Mouse (Mus musculus) CD4-positive naive resting alpha-beta T cell, adult 76 days (primary cell): Measurements from ENCODE around the gene Zfp953. TPM values are rescaled to one million over a fixed set of nuclear protein-coding genes. Genes with fewer than 3 reads are reported as not detected.

Experiments
- total RNA-seq: library from RNA; stranded (reverse); gene quantifications from one replicate; pipeline ENCODE4 v1.2.4, GENCODE M21; 2023

The Zfp953 gene
- total RNA-seq = 5.2 TPM

DNA sequence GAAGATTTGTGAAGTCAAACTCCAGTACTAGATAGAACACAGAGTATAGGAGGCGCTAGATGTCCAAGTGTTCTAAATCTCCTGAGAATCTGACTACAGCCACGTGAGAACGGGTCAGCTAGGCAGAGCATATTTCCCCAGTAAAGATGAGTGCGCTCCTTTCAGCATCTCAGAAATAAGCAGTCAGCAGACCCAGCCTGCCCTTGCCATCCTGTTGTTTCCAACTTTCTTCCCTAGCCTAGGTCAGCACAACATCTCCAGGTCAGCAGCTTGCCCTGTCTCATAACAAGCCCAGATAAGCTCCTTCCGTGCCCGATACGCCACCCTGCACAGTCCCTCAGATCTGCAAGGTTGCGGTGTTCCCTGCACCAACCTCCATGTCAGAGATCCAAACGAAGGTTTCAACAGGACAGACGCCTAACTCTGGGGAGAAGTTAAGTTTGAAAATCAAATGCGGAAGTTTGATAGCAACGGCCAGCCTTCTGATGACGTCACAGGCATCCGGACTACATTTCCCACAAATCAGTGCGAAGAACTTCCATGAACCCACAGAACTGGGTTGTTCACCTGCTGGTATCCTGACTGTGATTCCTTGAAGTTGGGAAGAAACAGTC is at the start of gene Zfp953, which contains the start of gene Gm28044:
Zfp953 (minus strand) TSS at position 475 of the 614 bp plus-strand sequence.
Gm28044 (minus strand) TSS at position 406 of the 614 bp plus-strand sequence.

GRCm38 (mm10) chr13:67399183-67399903 is 38.9 kb upstream of the Zfp953 start, which contains the start of gene Zfp429:
TSS of gene Zfp429 (minus strand) at chr13:67399819.

DNA sequence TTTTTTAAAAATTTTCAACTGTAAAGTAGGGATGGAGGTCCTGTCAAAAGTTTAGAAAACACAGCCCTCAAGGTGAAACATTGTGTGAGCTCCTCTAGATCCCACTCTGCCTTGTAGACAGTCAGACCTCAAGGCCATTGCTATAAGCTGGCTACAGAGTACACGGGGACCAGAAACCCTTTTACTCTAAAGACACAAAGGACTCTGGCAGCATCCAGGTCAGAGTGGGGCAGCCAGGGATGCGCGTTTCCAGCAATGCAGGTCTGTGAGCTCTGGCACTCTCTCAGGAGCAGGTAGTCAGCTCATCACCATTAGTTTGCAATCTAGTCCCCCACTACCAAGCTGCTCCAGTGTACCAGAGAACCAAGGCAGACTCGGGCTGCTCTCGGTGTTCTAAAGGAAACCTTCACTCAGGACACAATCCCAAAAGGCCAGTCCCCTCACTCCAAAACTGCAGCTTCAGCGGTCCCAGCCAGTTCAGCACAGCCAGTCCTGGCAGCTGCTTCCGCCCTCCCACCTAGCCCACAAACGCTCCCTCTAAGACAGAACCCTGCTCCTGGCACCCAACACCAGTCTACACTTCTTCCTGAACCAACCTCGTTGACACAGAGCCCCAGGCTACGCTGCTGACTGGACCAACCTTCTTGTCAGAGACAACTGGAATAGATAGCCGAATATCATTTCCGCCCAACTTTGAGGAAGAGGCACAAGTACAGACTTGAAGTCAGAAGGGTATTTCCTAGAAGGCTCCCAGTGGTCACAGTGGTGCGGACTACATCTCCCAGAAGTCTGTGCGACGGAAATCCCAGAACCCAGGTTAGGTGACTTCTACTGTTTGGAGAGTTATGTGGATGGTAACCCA is 14.9 kb upstream of the Zfp953 start, which contains the start of the genes Gm28041 and Zfp456:
Gm28041 (minus strand) TSS at position 684 of the 862 bp plus-strand sequence.
Zfp456 (minus strand) TSS at position 761 of the 862 bp plus-strand sequence.

DNA sequence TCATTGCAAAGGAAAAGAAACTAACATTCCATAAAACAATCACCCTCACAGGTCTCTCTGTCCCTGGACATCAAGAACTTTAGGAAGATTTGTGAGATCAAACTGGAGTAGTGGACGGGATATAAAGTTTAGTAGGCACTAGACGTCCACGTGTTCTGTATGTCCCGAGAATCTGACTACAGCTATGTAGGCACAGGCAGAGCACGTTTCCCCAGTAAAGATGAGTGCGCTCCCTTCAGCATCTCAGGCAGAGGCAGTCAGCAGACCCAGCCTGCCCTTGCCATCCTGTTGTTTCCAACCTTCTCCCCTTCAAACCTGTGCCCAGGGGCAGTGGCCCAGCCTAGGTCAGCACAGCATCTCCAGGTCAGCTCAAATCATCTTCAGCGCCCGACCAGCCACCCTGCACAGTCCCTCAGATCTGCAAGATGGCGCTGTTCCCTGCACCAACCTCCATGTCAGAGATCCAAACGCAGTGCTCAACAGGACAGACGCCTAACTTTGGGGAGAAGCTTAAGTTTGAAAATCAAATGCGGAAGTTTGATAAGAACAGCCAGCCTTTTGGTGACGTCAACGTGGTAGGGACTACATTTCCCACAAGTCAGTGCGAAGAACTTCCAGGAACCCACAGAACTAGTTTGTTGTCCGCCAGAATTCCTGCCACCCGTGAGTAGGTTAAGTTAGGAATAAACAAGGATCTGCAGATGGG is 28.2 kb downstream of the Zfp953 start, which contains the start of gene Zfp595:
Zfp595 (minus strand) TSS at position 552 of the 706 bp plus-strand sequence.

GRCm38 (mm10) chr13:67305822-67306672 is 54.4 kb downstream of the Zfp953 start, which contains the start of gene Zfp457:
TSS of gene Zfp457 (minus strand) at chr13:67306485.

Other genes with a start within 250 kb of the Zfp953 start
- not detected for gene Rslcan18, start 244.3 kb downstream of the Zfp953 start, total RNA-seq
- gene Zfp759, start 238.9 kb downstream of the Zfp953 start, total RNA-seq = 2.0 TPM
- 6.3 TPM for gene Rsl1, start 187.4 kb downstream of the Zfp953 start, total RNA-seq
- gene Zfp455, start 166.1 kb downstream of the Zfp953 start, total RNA-seq = 1.4 TPM
- 2.3 TPM for gene Zfp458, start 82.1 kb downstream of the Zfp953 start, total RNA-seq
- not detected for gene Zfp457, start 54.1 kb downstream of the Zfp953 start, total RNA-seq
- gene Zfp595, start 28.0 kb downstream of the Zfp953 start, total RNA-seq = 11.8 TPM
- not detected for gene Gm28044, start 69 bp downstream of the Zfp953 start, total RNA-seq
- 3.9 TPM for gene Gm28041, start 15.1 kb upstream of the Zfp953 start, total RNA-seq
- gene Zfp456, start 15.2 kb upstream of the Zfp953 start, total RNA-seq = 3.7 TPM
- 9.7 TPM for gene Zfp429, start 39.2 kb upstream of the Zfp953 start, total RNA-seq
- 2.2 TPM for gene Zfp459, start 60.8 kb upstream of the Zfp953 start, total RNA-seq
- 10.8 TPM for gene Zfp874a, start 91.0 kb upstream of the Zfp953 start, total RNA-seq
- gene Zfp874b, start 123.7 kb upstream of the Zfp953 start, total RNA-seq = 31.5 TPM
- gene Zfp58, start 139.9 kb upstream of the Zfp953 start, total RNA-seq = 10.8 TPM
- gene Gm26965, start 165.5 kb upstream of the Zfp953 start, total RNA-seq = 1.1 TPM
- gene Zfp87, start 165.6 kb upstream of the Zfp953 start, total RNA-seq = 17.1 TPM
- gene Zfp748, start 193.2 kb upstream of the Zfp953 start, total RNA-seq = 12.8 TPM
- 13.0 TPM for gene Zfp729b, start 249.1 kb upstream of the Zfp953 start, total RNA-seq